Mouse (Mus musculus) megakaryocyte, embryonic 14.5 days (primary cell): ENCODE measurements at regions not wholly inside any gene's neighbourhood (a gene's known extent, or its start where the extent isn't known, plus 50 kb on each side); places are given as distances from the start of the nearest gene placed in this dataset.

Experiments used
- H3K27me3 ChIP-seq: replicated peaks from 2 replicates; pipeline ENCODE3; 2012; ENCODE audit warnings: inconsistent platforms
- H3K36me3 ChIP-seq: replicated peaks from 2 replicates; pipeline ENCODE3; 2012; ENCODE audit warnings: low read length, inconsistent platforms, mixed read lengths
- H3K4me1 ChIP-seq: 2 replicates; pipeline ENCODE4 v1.6.1; 2012; ENCODE audit warnings: inconsistent platforms
- H3K4me3 ChIP-seq: replicated peaks from 2 replicates; pipeline ENCODE3; 2012; ENCODE audit warnings: moderate library complexity, mild to moderate bottlenecking, inconsistent platforms
- H3K9me3 ChIP-seq: 2 replicates; pipeline ENCODE4 v1.6.1; 2012; ENCODE audit warnings: inconsistent platforms
- FLI1 ChIP-seq: IDR thresholded peaks from 2 replicates; pipeline ENCODE4 v1.6.1; 2012; ENCODE audit warnings: low read length, inconsistent platforms, mixed read lengths
- GATA1 ChIP-seq: IDR thresholded peaks from 3 replicates; pipeline ENCODE4 v1.6.1; 2012; ENCODE audit warnings: mixed read lengths, low read length, inconsistent platforms, borderline replicate concordance

GRCm38 (mm10) chr10:67742305-67742704 lies 170.2 kb downstream of the Zfp365 start:
- TF ChIP-seq FLI1: no peak
- TF ChIP-seq GATA1: no peak
- H3K4me3 ChIP-seq: peak overlapping the region; percentile 53
- no peaks in the 10 kb centered on the region for H3K27me3 ChIP-seq
- peaks cover 15% of the 10 kb centered on the region for H3K4me1 ChIP-seq
- no peaks in the 10 kb centered on the region for H3K36me3 ChIP-seq
- peaks cover 12% of the 10 kb centered on the region for H3K9me3 ChIP-seq

- TF ChIP-seq FLI1 (no peak), GATA1 (no peak)
- H3K27me3 ChIP-seq: no peaks in the 10 kb centered on the region
Measured at GRCm38 (mm10) chr10:67739199-67739598, 173.3 kb downstream of the Zfp365 start.

GRCm38 (mm10) chr10:67736636-67737035 lies 175.8 kb downstream of the Zfp365 start:
- H3K4me3 ChIP-seq: no peak overlapping the region
- H3K9me3 ChIP-seq: 0 out of 2 replicates have a peak, but pooled peaks cover 3% of the 10 kb centered on the region
- 0 out of 2 replicates have a peak, but pooled peaks cover 2% of the 10 kb centered on the region for H3K4me1 ChIP-seq
- H3K27me3 ChIP-seq: no peaks in the 10 kb centered on the region
- no peaks in the 10 kb centered on the region for H3K36me3 ChIP-seq
- TF ChIP-seq GATA1 (no peak), FLI1 (no peak)

More at GRCm38 (mm10) chr10:67739199-67739598, 173.3 kb downstream of the Zfp365 start:
- H3K36me3 ChIP-seq: no peaks in the 10 kb centered on the region
- peaks cover 15% of the 10 kb centered on the region for H3K9me3 ChIP-seq
- H3K4me3 ChIP-seq: no peak overlapping the region
- peaks cover 15% of the 10 kb centered on the region for H3K4me1 ChIP-seq

DNA sequence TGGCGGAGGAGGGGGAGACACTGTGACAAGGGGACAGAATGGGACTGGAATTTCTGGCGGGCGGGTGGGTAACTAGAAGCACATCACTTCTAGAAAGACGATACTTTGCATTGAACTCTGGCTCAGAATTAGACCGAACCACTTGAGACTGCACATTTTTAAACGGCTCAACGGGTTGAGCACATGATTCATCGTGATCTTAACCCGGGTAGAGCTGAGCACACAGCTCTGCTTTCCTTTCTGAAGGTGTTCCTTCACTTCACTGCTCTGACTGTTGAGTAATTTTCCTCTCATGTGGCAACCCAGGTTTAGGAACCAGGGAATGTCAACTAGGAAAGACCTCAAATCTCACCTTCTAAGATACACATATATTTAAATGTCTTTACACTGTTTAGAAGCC lies 180.9 kb downstream of the Zfp365 start:
- H3K4me3 ChIP-seq: no peak overlapping the region
- peaks cover 7% of the 10 kb centered on the region; the same call in 1 of the 2 replicates for H3K4me1 ChIP-seq
- 0 out of 2 replicates have a peak, but pooled peaks cover under 1% of the 10 kb centered on the region for H3K9me3 ChIP-seq
- H3K27me3 ChIP-seq: peaks cover 5% of the 10 kb centered on the region
- TF ChIP-seq FLI1 (no peak), GATA1 (no peak)
- H3K36me3 ChIP-seq: no peaks in the 10 kb centered on the region

GRCm38 (mm10) chr10:67729271-67729670 lies 180.5 kb upstream of the Ado start:
- TF ChIP-seq FLI1 (no peak), GATA1 (no peak)
- peak overlapping the region; percentile 60 for H3K4me3 ChIP-seq

DNA sequence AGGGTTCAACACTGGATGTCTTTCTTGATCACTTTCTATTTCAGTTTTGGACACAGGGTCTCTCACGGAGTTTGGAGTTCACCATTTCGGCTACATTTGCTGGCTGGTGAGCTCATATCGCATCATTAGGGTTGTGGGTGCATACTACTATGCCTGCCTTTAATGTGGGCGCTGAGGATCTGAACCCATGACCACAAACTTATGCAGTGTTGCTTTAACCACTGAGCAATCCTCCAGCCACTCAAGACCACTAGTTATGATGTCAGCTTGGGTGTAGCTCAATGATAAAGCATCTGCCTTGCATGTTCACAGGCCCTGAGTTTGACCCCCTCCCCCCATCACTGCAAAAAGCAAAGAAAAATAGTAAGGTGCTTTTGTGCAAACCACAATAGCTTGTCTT lies 178.8 kb upstream of the Ado start:
- peaks cover 7% of the 10 kb centered on the region; the same call in 1 of the 2 replicates for H3K4me1 ChIP-seq
- no peaks in the 10 kb centered on the region for H3K9me3 ChIP-seq
- no peaks in the 10 kb centered on the region for H3K36me3 ChIP-seq
- H3K4me3 ChIP-seq: no peak overlapping the region
- peaks cover 11% of the 10 kb centered on the region for H3K27me3 ChIP-seq
- TF ChIP-seq FLI1 (no peak), GATA1 (no peak)

More at GRCm38 (mm10) chr10:67729271-67729670, 180.5 kb upstream of the Ado start:
- Histone ChIP-seq H3K4me1 (peaks cover 7% of the 10 kb centered on the region; the same call in 1 of the 2 replicates), H3K36me3 (no peaks in the 10 kb centered on the region), H3K9me3 (no peaks in the 10 kb centered on the region), H3K27me3 (peaks cover 9% of the 10 kb centered on the region)

DNA sequence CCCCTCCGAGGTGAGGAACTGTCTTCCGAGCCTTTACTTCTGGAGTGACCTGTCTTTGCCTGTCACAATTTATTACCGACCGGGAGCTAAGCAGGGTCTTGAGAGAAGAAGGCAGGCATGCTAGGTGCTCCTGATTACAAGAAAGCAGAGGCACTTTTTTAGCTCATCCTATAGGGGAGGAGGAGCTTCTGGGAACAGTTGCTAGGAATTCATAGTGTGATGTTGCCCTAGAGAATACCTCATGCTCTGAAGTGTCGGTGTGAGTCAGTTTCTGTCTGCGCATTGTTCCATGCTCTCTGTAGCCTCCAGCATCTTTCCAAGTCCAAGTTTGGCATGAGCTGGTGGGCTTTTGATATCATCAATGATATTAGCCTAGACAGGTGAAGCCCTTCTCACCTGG lies 178.0 kb upstream of the Ado start:
- Histone ChIP-seq H3K27me3 (peaks cover 11% of the 10 kb centered on the region), H3K4me3 (no peak overlapping the region), H3K9me3 (no peaks in the 10 kb centered on the region), H3K36me3 (no peaks in the 10 kb centered on the region), H3K4me1 (peaks cover 7% of the 10 kb centered on the region; the same call in 1 of the 2 replicates)
- TF ChIP-seq FLI1: no peak
- TF ChIP-seq GATA1: no peak

GRCm38 (mm10) chr10:67726351-67726750 lies 177.6 kb upstream of the Ado start:
- Histone ChIP-seq H3K27me3 (peaks cover 11% of the 10 kb centered on the region), H3K9me3 (no peaks in the 10 kb centered on the region), H3K4me1 (peaks cover 7% of the 10 kb centered on the region; the same call in 1 of the 2 replicates), H3K36me3 (no peaks in the 10 kb centered on the region), H3K4me3 (no peak overlapping the region)
- TF ChIP-seq GATA1: no peak
- TF ChIP-seq FLI1: no peak

DNA sequence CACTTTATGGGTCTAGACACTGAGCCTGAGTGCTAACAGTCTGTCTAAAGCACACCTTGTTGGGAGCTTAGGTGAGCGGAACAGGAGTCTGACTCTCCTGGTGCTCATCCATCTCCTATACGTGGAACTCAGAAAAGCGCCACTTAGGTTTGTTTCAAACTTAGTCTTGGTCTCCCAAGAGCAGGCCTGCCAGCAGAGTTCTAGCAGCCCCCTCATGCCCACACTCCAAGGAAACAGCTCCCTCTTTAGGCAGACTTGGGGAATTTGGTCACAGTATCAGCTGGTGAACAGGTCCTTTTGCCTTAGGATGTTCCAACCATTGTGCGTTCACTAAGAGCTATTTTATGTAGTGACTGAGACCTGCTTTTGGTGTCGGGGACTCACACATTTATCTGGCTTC lies 173.0 kb upstream of the Ado start:
- Histone ChIP-seq H3K9me3 (no peaks in the 10 kb centered on the region), H3K4me3 (no peak overlapping the region), H3K27me3 (peaks cover 11% of the 10 kb centered on the region), H3K36me3 (no peaks in the 10 kb centered on the region), H3K4me1 (no peaks in the 10 kb centered on the region)
- no peak for TF ChIP-seq FLI1
- no peak for TF ChIP-seq GATA1

- H3K9me3 ChIP-seq: peaks cover 6% of the 10 kb centered on the region; the same call in 1 of the 2 replicates
- H3K36me3 ChIP-seq: no peaks in the 10 kb centered on the region
- no peak overlapping the region for H3K4me3 ChIP-seq
- peaks cover 4% of the 10 kb centered on the region for H3K27me3 ChIP-seq
- H3K4me1 ChIP-seq: no peaks in the 10 kb centered on the region
- TF ChIP-seq GATA1 (no peak), FLI1 (no peak)
Measured at GRCm38 (mm10) chr10:67717506-67717905, 168.8 kb upstream of the Ado start.

DNA sequence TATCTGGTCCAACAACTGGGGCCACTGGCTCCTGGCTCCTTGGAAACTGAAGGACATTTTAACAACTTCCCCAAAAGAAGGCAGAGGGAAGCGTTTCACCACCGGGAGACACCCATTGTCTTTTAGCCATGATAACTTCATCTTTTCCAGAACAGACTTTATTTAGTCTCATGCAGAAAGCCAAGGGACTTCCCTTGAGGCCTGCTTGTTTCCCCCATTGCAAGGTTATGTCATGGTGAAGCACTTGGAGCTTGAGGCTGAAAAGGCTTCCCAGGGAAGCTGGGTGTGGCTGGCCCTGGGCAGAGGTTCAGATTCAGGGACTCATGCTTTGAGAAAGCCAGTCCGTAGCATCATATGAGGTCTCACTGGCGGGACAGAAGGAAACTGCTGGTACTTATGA lies 166.3 kb upstream of the Ado start:
- H3K9me3 ChIP-seq: peaks cover 18% of the 10 kb centered on the region
- no peak for TF ChIP-seq FLI1
- TF ChIP-seq GATA1: no peak
- H3K4me1 ChIP-seq: no peaks in the 10 kb centered on the region
- no peaks in the 10 kb centered on the region for H3K36me3 ChIP-seq
- H3K4me3 ChIP-seq: no peak overlapping the region
- no peaks in the 10 kb centered on the region for H3K27me3 ChIP-seq
